Mouse (Mus musculus) lung, postnatal 25 days (tissue): ENCODE data around the gene Fndc3a.
A peak's percentile ranks its signal among the peaks of the same experiment; 100 is the strongest.

Experiments used
- DNase-seq: peaks from one replicate; pipeline ENCODE4 v3.0.0; 2022; ENCODE audit warnings: low spot score

Gene Fndc3a

GRCm38 (mm10) chr14:72536392-72537017 lies 173.3 kb downstream of the Fndc3a start:
- DNase-seq: no peak

- DNase-seq: no peak
These were observed 175.9 kb downstream of the Fndc3a start for GRCm38 (mm10) chr14:72533862-72534261.

GRCm38 (mm10) chr14:72532028-72532917 lies 177.5 kb downstream of the Fndc3a start:
- no peak for DNase-seq

DNA sequence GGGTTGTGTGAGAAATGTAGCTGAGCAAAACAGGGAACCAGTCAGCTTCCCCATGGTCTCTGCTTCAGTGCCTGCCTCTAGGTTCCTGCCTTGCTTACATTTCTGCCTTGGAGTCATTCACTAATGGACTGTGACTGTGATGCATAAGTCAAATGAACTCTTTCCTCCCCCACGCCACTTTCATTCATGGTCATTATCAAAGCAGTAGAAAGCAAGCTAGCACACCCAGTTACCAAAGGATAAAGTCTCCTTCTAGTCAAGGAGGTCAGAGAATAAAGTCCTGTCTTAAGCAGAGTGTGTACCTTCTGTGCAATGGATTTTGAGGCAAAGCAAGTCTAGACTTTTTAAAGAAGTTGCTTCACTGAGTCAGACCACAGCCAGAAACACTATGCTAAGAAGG lies 182.7 kb downstream of the Fndc3a start:
- no peak for DNase-seq

DNA sequence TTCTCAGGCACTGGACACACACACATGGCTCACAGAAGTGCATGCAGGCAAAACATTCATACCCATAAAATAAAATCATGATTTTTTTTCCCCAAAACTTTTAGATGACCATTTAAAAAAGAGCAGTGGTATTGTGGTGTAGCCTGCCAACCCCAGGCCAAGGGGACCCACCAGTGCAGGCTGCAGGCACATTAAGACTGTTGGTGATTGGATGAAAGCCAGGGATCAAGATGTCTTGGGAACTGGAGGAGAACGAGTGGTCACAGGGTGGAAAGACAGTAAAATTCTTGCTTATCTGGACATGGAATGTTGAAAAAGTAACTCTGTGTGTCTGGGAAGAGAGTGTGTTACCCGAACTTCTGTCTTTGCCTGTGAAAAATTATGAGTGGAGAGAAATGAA lies 190.2 kb downstream of the Fndc3a start:
- DNase-seq: no peak

DNA sequence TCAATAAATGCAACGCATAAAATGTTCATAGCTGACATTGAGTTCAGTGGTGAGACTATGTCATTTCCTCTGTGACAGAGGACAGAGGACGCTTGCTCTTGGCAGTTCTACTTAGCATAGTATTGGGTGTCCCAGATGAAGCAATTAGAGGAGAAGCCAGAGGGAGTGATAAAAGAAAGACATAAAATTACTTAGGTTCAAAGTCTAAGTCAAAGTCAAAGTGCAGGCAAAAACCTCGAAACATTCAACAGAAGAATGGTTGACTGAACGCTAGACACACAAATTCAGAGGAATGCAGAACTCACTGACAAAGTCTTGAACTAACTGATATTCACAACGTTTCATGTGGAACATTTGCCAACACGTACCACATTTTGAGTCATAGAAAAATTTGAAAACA lies 191.0 kb downstream of the Fndc3a start:
- no peak for DNase-seq

- DNase-seq: peak; percentile 47
These were observed 193.4 kb downstream of the Fndc3a start for GRCm38 (mm10) chr14:72516376-72516775.

- DNase-seq: no peak
These were observed 202.9 kb downstream of the Fndc3a start for GRCm38 (mm10) chr14:72506723-72507420.

DNA sequence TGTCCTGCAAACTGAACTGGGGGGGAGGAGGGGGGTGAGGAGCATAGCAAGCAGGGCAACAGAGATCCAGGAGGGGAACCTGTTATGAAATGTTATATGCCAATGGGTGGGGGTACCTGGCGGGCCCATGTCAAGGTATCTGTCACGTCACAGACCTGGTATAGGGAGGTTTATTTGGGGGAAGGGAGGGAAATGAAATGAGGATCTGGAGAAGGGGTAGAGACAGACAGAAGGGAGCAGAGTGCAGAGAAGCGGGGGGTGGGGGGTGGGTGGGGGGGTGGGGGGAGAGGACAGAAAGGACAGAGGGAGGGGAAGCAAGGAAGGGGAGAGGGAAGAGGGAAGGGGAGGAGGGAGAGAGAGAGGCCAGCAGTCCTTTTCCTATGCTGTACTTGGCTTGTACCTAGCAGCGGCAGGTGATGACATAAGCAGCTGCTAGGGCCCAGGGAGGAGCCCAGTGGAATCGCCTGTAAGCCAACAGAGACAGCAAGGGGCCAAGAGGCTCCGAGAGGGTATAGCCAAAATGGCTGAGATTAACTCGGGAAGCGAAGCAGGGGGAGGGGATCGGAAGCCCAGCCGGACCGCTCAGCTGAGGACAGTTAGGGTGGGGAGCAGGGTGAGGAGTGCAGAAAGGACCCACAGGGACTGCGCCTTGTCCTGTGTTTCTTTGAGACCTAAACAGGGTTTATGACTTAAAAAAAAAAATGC lies 203.6 kb downstream of the Fndc3a start:
- no peak for DNase-seq

GRCm38 (mm10) chr14:72504985-72505384 lies 204.8 kb downstream of the Fndc3a start:
- DNase-seq: no peak

- DNase-seq: no peak
These were observed 206.6 kb downstream of the Fndc3a start for GRCm38 (mm10) chr14:72503241-72503640.

- DNase-seq: no peak
These were observed 216.0 kb downstream of the Fndc3a start for GRCm38 (mm10) chr14:72493775-72494174.

- no peak for DNase-seq
These were observed 218.1 kb downstream of the Fndc3a start, which contains the start of gene Gm9195 for GRCm38 (mm10) chr14:72491738-72492137. TSS of gene Gm9195 (minus strand) at chr14:72491838.

GRCm38 (mm10) chr14:72490367-72490766 lies 219.4 kb downstream of the Fndc3a start:
- no peak for DNase-seq
